Mouse (Mus musculus): ENCODE data around the gene Rps21.

The Rps21 gene

GRCm38 (mm10) chr2:180257001-180257521, at the start of gene Rps21:
TSS of gene Rps21 (plus strand) at chr2:180257377.
- DNase-seq (ENCODE audit: low spot score in 2 of 2): peak; percentile 94 to 97

- no peak for DNase-seq (ENCODE audit: low spot score in 2 of 2)
These were observed 49.3 kb upstream of the Rps21 start for GRCm38 (mm10) chr2:180207840-180208239.

GRCm38 (mm10) chr2:180208976-180209375, 48.2 kb upstream of the Rps21 start:
- DNase-seq (ENCODE audit: low spot score in 2 of 2): no peak

- no peak for DNase-seq (ENCODE audit: low spot score in 2 of 2)
These were observed 44.9 kb upstream of the Rps21 start for GRCm38 (mm10) chr2:180212255-180212654.

DNA sequence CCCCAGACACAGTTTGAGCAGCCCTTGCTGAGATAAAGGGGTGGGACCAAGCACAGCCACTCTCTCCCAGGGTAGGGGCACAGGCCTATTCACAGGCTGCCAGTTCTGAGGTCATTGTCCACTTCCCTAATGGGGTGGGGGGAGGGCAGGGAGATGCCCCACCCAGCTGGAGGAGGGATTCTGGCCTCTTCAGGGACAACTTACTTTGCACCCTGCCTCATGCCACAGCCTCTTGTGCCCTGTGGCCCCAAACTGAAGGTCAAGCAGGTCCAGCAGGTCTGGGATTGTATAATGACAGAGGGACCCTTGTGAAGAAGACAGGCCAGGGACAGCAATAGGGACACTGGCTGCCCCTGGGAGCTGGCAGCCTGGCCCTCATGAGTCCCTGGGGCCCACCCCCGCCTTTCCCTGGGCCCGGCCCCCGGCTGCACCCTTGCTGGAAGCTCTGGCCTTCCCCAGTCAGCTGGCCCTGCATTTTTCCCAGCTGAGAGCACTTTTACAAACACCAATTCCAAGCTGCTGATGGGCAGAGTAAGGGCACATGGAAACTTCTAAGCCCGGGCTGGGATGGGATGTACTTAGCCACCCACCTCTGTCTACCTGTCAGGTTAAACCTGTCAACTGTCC, 42.7 kb upstream of the Rps21 start:
- no peak for DNase-seq (ENCODE audit: low spot score in 2 of 2)

- no peak for DNase-seq (ENCODE audit: low spot score in 2 of 2)
These were observed 42.1 kb upstream of the Rps21 start for GRCm38 (mm10) chr2:180215011-180215461.

DNA sequence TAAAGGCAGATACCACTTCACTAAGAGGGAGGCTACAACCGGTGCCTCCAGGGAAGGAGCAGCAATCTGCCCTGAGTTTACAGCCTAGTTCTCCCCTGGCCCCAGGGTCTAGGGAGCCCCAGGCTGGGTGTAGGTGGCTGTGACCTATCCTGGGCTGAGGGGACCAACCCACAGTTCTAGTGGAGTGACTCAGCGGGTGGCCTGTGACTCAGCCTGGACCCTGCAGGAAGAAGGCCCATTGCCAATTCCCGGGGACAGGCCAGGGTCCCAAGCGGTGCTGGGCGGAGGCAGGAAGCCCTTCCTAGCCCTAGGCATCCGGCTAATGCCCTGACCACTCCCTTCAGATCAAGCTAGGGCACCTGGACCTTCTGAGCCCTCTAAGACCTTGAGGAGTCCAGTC, 41.2 kb upstream of the Rps21 start:
- no peak for DNase-seq (ENCODE audit: low spot score in 2 of 2)

DNA sequence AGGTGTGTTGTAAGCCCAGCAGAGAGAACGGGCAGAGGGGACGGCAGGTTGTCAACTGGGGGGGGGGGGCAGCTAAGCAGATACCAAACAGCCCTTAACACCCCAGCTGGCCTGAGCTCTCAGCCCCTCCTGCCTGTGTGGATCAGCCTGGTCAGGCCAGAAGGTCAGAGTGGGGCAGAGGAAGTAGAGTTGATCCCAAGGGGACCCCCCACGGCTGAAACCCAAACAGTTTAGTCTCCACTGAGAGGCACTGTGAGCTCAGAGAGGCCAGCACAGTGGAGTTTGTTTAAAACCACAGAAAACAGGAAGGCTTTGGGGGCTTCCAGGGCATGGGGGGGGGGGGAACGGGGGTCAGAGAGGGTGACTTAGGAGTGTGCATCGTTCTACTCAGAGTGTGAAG, 40.3 kb upstream of the Rps21 start:
- no peak for DNase-seq (ENCODE audit: low spot score in 2 of 2)

- DNase-seq (ENCODE audit: low spot score in 2 of 2): no peak
These were observed 39.6 kb upstream of the Rps21 start for GRCm38 (mm10) chr2:180217587-180217986.

GRCm38 (mm10) chr2:180218241-180218640, 38.9 kb upstream of the Rps21 start:
- DNase-seq (ENCODE audit: low spot score in 2 of 2): no peak

DNA sequence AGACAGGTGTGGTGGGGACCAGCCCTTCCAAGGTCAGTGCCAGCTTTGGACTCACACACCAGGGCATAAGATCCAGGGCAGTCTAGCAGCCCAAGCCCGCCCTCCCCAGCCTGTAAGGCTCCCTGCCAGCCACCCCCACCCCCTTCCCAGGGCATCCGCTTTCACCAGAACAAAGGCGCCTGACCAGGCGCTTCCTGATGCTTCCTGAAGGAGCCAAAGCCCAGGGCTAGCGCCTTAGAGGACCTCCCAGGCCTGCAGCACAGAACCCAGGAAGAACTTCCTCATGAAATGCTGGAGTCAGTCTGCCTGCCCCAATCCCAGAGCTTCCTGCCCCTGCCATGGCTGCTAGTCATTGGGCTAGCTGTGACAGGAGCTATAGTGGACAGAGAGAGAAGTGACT, 38.5 kb upstream of the Rps21 start:
- DNase-seq (ENCODE audit: low spot score in 2 of 2): no peak

- DNase-seq (ENCODE audit: low spot score in 2 of 2): no peak
These were observed 37.8 kb upstream of the Rps21 start for GRCm38 (mm10) chr2:180219145-180219943.

DNA sequence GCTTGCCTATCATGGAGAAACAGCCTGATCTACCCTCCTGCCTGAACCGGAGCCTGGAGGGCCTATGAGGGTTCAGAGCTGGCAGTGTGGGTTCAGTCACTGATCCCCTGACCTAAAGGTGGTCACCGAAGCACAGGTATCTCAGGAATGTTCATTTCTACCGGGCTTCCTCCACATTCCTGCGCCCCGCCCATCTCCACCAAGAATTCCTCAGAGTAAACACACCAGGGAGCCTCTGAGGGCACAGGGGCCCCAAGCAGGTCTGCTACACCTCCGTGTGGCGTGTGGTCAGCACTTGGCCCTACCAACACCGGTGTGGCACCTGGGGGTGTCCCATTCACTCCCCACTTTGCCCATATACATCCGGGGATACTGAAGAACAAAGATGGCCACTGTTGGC, 37.0 kb upstream of the Rps21 start:
- no peak for DNase-seq (ENCODE audit: low spot score in 2 of 2)

GRCm38 (mm10) chr2:180221051-180221450, 36.1 kb upstream of the Rps21 start:
- no peak for DNase-seq (ENCODE audit: low spot score in 2 of 2)

- DNase-seq (ENCODE audit: low spot score in 2 of 2): no peak
These were observed 34.9 kb upstream of the Rps21 start for GRCm38 (mm10) chr2:180222250-180222649.

- no peak for DNase-seq (ENCODE audit: low spot score in 2 of 2)
These were observed 32.5 kb upstream of the Rps21 start for GRCm38 (mm10) chr2:180224647-180225043.

GRCm38 (mm10) chr2:180225044-180225761, 32.0 kb upstream of the Rps21 start:
- DNase-seq (ENCODE audit: low spot score in 2 of 2): no peak

- DNase-seq (ENCODE audit: low spot score in 2 of 2): no peak
These were observed 31.3 kb upstream of the Rps21 start, which contains the start of gene Lama5 for GRCm38 (mm10) chr2:180225762-180226378. TSS of gene Lama5 (minus strand) at chr2:180225859.

GRCm38 (mm10) chr2:180227262-180228059, 29.7 kb upstream of the Rps21 start:
- DNase-seq (ENCODE audit: low spot score in 2 of 2): no peak

GRCm38 (mm10) chr2:180228060-180228458, 29.1 kb upstream of the Rps21 start:
- no peak for DNase-seq (ENCODE audit: low spot score in 2 of 2)

- DNase-seq (ENCODE audit: low spot score in 2 of 2): no peak
These were observed 28.6 kb upstream of the Rps21 start for GRCm38 (mm10) chr2:180228592-180228991.
